Mouse (Mus musculus): ENCODE results near the gene Armc3. TPM values are rescaled to one million over a fixed set of nuclear protein-coding genes. Genes with fewer than 3 reads are reported as not detected.

Gene Armc3
- polyA plus RNA-seq, 1 experiment from 2014 or later, result 1.6 TPM

GRCm38 (mm10) chr2:19260399-19260798 lies 61.3 kb downstream of the Armc3 start:
- H3K4me2 ChIP-seq (ENCODE audit: low read length), result no peak overlapping the region

GRCm38 (mm10) chr2:19263375-19263774 lies 64.3 kb downstream of the Armc3 start:
- no peaks in the 10 kb centered on the region for H3K36me3 ChIP-seq (ENCODE audit: control insufficient read depth, insufficient read depth, low read length)
- DNase-seq (peak; percentile 26), ATAC-seq (ENCODE audit: low FRiP score, low TSS enrichment) (peak; percentile 62; the same call in 1 of the 2 replicates)
- no peaks in the 10 kb centered on the region for H3K9me3 ChIP-seq (ENCODE audit: control insufficient read depth, low read length)
- no peak overlapping the region for H3K27ac ChIP-seq (replicated peaks; ENCODE audit: low read depth, low read length)
- no peak overlapping the region for H3K4me2 ChIP-seq (ENCODE audit: low read length)
- no peak overlapping the region for H3K4me3 ChIP-seq (replicated peaks; ENCODE audit: low read depth, low read length)
- WGBS, result 56% methylated on average over 5 of the region's 5 CpGs
- H3K9ac ChIP-seq (replicated peaks; ENCODE audit: low read length), result no peak overlapping the region
- no peaks in the 10 kb centered on the region for H3K27me3 ChIP-seq (ENCODE audit: control insufficient read depth, insufficient read depth, low read length)
- H3K4me1 ChIP-seq (ENCODE audit: control insufficient read depth, insufficient read depth, low read length), result no peaks in the 10 kb centered on the region

More at GRCm38 (mm10) chr2:19260399-19260798, 61.3 kb downstream of the Armc3 start:
- 82% methylated on average over 6 of the region's 6 CpGs for whole genome bisulfite sequencing
- no peaks in the 10 kb centered on the region for H3K9me3 ChIP-seq (ENCODE audit: control insufficient read depth, low read length)
- DNase-seq, result no peak
- H3K4me1 ChIP-seq (ENCODE audit: control insufficient read depth, insufficient read depth, low read length), result no peaks in the 10 kb centered on the region
- no peak for ATAC-seq (ENCODE audit: low FRiP score, low TSS enrichment)
- H3K36me3 ChIP-seq (ENCODE audit: control insufficient read depth, insufficient read depth, low read length), result no peaks in the 10 kb centered on the region
- H3K27ac ChIP-seq (replicated peaks; ENCODE audit: low read depth, low read length), result no peak overlapping the region
- H3K9ac ChIP-seq (replicated peaks; ENCODE audit: low read length), result no peak overlapping the region
- H3K4me3 ChIP-seq (replicated peaks; ENCODE audit: low read depth, low read length), result no peak overlapping the region
- no peaks in the 10 kb centered on the region for H3K27me3 ChIP-seq (ENCODE audit: control insufficient read depth, insufficient read depth, low read length)

- H3K36me3 ChIP-seq (ENCODE audit: control insufficient read depth, insufficient read depth, low read length), result no peaks in the 10 kb centered on the region
- H3K27me3 ChIP-seq (ENCODE audit: control insufficient read depth, insufficient read depth, low read length), result no peaks in the 10 kb centered on the region
- ATAC-seq (ENCODE audit: low FRiP score, low TSS enrichment) (no peak), DNase-seq (no peak)
- H3K4me1 ChIP-seq (ENCODE audit: control insufficient read depth, insufficient read depth, low read length), result no peaks in the 10 kb centered on the region
- 80% methylated on average over 2 of the region's 2 CpGs for WGBS
- H3K9ac ChIP-seq (replicated peaks; ENCODE audit: low read length), result no peak overlapping the region
- H3K4me2 ChIP-seq (ENCODE audit: low read length), result no peak overlapping the region
- H3K27ac ChIP-seq (replicated peaks; ENCODE audit: low read depth, low read length), result no peak overlapping the region
- no peaks in the 10 kb centered on the region for H3K9me3 ChIP-seq (ENCODE audit: control insufficient read depth, low read length)
- no peak overlapping the region for H3K4me3 ChIP-seq (replicated peaks; ENCODE audit: low read depth, low read length)
Measured at GRCm38 (mm10) chr2:19265834-19266233, 66.7 kb downstream of the Armc3 start.

- Histone ChIP-seq H3K27me3 (ENCODE audit: control insufficient read depth, insufficient read depth, low read length) (no peaks in the 10 kb centered on the region), H3K36me3 (ENCODE audit: control insufficient read depth, insufficient read depth, low read length) (no peaks in the 10 kb centered on the region), H3K9ac (replicated peaks; ENCODE audit: low read length) (no peak overlapping the region), H3K4me2 (ENCODE audit: low read length) (no peak overlapping the region), H3K27ac (replicated peaks; ENCODE audit: low read depth, low read length) (no peak overlapping the region), H3K4me3 (replicated peaks; ENCODE audit: low read depth, low read length) (no peak overlapping the region), H3K4me1 (ENCODE audit: control insufficient read depth, insufficient read depth, low read length) (no peaks in the 10 kb centered on the region), H3K9me3 (ENCODE audit: control insufficient read depth, low read length) (no peaks in the 10 kb centered on the region)
- DNase-seq (no peak), ATAC-seq (ENCODE audit: low FRiP score, low TSS enrichment) (no peak)
- WGBS, result 75% methylated on average over 2 of the region's 2 CpGs
Measured at GRCm38 (mm10) chr2:19267396-19267795, 68.3 kb downstream of the Armc3 start.

- Histone ChIP-seq H3K36me3 (ENCODE audit: control insufficient read depth, insufficient read depth, low read length) (no peaks in the 10 kb centered on the region), H3K4me3 (replicated peaks; ENCODE audit: low read depth, low read length) (no peak overlapping the region), H3K4me1 (ENCODE audit: control insufficient read depth, insufficient read depth, low read length) (no peaks in the 10 kb centered on the region), H3K9me3 (ENCODE audit: control insufficient read depth, low read length) (no peaks in the 10 kb centered on the region), H3K27me3 (ENCODE audit: control insufficient read depth, insufficient read depth, low read length) (no peaks in the 10 kb centered on the region), H3K4me2 (ENCODE audit: low read length) (no peak overlapping the region), H3K27ac (replicated peaks; ENCODE audit: low read depth, low read length) (no peak overlapping the region), H3K9ac (replicated peaks; ENCODE audit: low read length) (no peak overlapping the region)
- 59% methylated on average over 5 of the region's 5 CpGs for WGBS
- no peak for ATAC-seq (ENCODE audit: low FRiP score, low TSS enrichment)
- DNase-seq, result no peak
Measured at GRCm38 (mm10) chr2:19269955-19270354, 70.9 kb downstream of the Armc3 start.

GRCm38 (mm10) chr2:19270709-19271120 lies 71.6 kb downstream of the Armc3 start:
- Histone ChIP-seq H3K9ac (replicated peaks; ENCODE audit: low read length) (no peak overlapping the region), H3K27ac (replicated peaks; ENCODE audit: low read depth, low read length) (no peak overlapping the region), H3K4me1 (ENCODE audit: control insufficient read depth, insufficient read depth, low read length) (no peaks in the 10 kb centered on the region), H3K27me3 (ENCODE audit: control insufficient read depth, insufficient read depth, low read length) (no peaks in the 10 kb centered on the region), H3K4me2 (ENCODE audit: low read length) (no peak overlapping the region), H3K36me3 (ENCODE audit: control insufficient read depth, insufficient read depth, low read length) (no peaks in the 10 kb centered on the region), H3K9me3 (ENCODE audit: control insufficient read depth, low read length) (no peaks in the 10 kb centered on the region), H3K4me3 (replicated peaks; ENCODE audit: low read depth, low read length) (no peak overlapping the region)
- ATAC-seq (ENCODE audit: low FRiP score, low TSS enrichment) (no peak), DNase-seq (no peak)
- 38% methylated on average over 9 of the region's 9 CpGs for WGBS

GRCm38 (mm10) chr2:19274583-19274982 lies 75.5 kb downstream of the Armc3 start:
- peak; percentile 57 for DNase-seq

GRCm38 (mm10) chr2:19275602-19276539 lies 76.8 kb downstream of the Armc3 start:
- Histone ChIP-seq H3K9ac (replicated peaks; ENCODE audit: low read length) (peak overlapping the region; percentile 77), H3K4me2 (ENCODE audit: low read length) (peak overlapping the region; percentile 73), H3K4me3 (replicated peaks; ENCODE audit: low read depth, low read length) (peak overlapping the region; percentile 47), H3K9me3 (ENCODE audit: control insufficient read depth, low read length) (no peaks in the 10 kb centered on the region), H3K27me3 (ENCODE audit: control insufficient read depth, insufficient read depth, low read length) (0 out of 2 replicates have a peak, but pooled peaks cover 3% of the 10 kb centered on the region), H3K4me1 (ENCODE audit: control insufficient read depth, insufficient read depth, low read length) (no peaks in the 10 kb centered on the region), H3K36me3 (ENCODE audit: control insufficient read depth, insufficient read depth, low read length) (no peaks in the 10 kb centered on the region), H3K27ac (replicated peaks; ENCODE audit: low read depth, low read length) (peak overlapping the region; percentile 85)
- ATAC-seq (ENCODE audit: low FRiP score, low TSS enrichment) (peak; percentile 81), DNase-seq (peak; percentile 96)
- WGBS, result 11% methylated on average over 25 of the region's 25 CpGs

More at GRCm38 (mm10) chr2:19274583-19274982, 75.5 kb downstream of the Armc3 start:
- no peaks in the 10 kb centered on the region for H3K4me1 ChIP-seq (ENCODE audit: control insufficient read depth, insufficient read depth, low read length)
- no peaks in the 10 kb centered on the region for H3K9me3 ChIP-seq (ENCODE audit: control insufficient read depth, low read length)
- no peak overlapping the region for H3K27ac ChIP-seq (replicated peaks; ENCODE audit: low read depth, low read length)
- no peak overlapping the region for H3K4me2 ChIP-seq (ENCODE audit: low read length)
- WGBS, result 58% methylated on average over 2 of the region's 2 CpGs
- H3K9ac ChIP-seq (replicated peaks; ENCODE audit: low read length), result no peak overlapping the region
- H3K36me3 ChIP-seq (ENCODE audit: control insufficient read depth, insufficient read depth, low read length), result no peaks in the 10 kb centered on the region
- no peak for ATAC-seq (ENCODE audit: low FRiP score, low TSS enrichment)
- H3K27me3 ChIP-seq (ENCODE audit: control insufficient read depth, insufficient read depth, low read length), result no peaks in the 10 kb centered on the region
- no peak overlapping the region for H3K4me3 ChIP-seq (replicated peaks; ENCODE audit: low read depth, low read length)

- Histone ChIP-seq H3K27me3 (ENCODE audit: control insufficient read depth, insufficient read depth, low read length) (0 out of 2 replicates have a peak, but pooled peaks cover 3% of the 10 kb centered on the region), H3K27ac (replicated peaks; ENCODE audit: low read depth, low read length) (no peak overlapping the region), H3K4me1 (ENCODE audit: control insufficient read depth, insufficient read depth, low read length) (no peaks in the 10 kb centered on the region), H3K36me3 (ENCODE audit: control insufficient read depth, insufficient read depth, low read length) (no peaks in the 10 kb centered on the region), H3K9me3 (ENCODE audit: control insufficient read depth, low read length) (no peaks in the 10 kb centered on the region), H3K4me2 (ENCODE audit: low read length) (no peak overlapping the region), H3K9ac (replicated peaks; ENCODE audit: low read length) (no peak overlapping the region), H3K4me3 (replicated peaks; ENCODE audit: low read depth, low read length) (no peak overlapping the region)
- DNase-seq (no peak), ATAC-seq (ENCODE audit: low FRiP score, low TSS enrichment) (no peak)
- 91% methylated on average over 11 of the region's 11 CpGs for WGBS
Measured at GRCm38 (mm10) chr2:19280331-19280730, 81.2 kb downstream of the Armc3 start.
